Comparison of ENCODE assay signal across 10 mouse cellular contexts in the genomic region with DNA sequence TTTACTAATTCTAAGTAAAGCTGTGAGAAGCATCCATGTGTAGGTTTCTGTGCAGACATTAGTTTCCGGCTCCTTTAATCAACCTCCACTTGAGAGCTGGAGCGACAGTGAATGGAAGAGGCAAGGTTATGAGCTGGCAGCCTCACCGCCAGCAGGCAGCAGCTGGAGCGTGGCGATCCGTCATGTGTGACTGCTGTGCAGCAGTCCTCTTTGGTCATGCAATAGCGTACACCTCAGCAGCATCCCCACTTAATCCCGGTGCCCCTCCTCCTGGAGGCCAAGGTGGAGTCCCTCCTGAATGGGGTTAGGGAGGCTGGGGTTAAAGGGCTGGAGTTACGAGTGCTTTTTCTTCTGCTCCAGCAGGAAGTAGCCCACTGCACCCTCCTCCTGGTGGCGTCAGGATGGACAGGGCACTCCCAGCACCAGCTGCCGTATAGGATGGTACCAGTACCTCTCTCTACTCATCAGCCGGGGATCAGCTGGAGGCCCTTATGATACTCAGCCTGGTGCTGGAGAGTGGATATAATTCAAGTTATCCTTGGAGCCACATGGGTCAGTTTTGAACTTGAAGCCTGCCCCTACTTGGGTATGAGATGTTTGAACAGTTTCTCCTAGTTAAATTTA. TPM values are rescaled to one million over a fixed set of nuclear protein-coding genes. Genes with fewer than 3 reads are reported as not detected.
DNase-seq lines count a peak whose midpoint lies in the region; ATAC-seq and TF ChIP-seq lines count a peak whose summit lies in the region.
"Had no signal": no experiment of that assay in that cellular context is flagged by ENCODE, and none has a peak within 500 bp of the region (broad histone marks: within the 10 kb centered on the region; RNA-seq: fewer than 3 reads in every experiment).

No protein-coding gene starts in this region.

- no peaks in the 10 kb centered on the region for H3K9me3 ChIP-seq in forebrain, embryonic 13.5 days (replicated peaks)
- no peaks in the 10 kb centered on the region for H3K9me3 ChIP-seq in forebrain, embryonic 10.5 days
- H3K9me3 ChIP-seq: heart, embryonic 13.5 days had no signal

- WGBS in forebrain, embryonic 13.5 days: 55% methylated on average over 12 of the region's 12 CpGs
- WGBS in forebrain, embryonic 10.5 days: 67% methylated on average over 12 of the region's 12 CpGs

- no peaks in the 10 kb centered on the region for H3K27me3 ChIP-seq in forebrain, embryonic 13.5 days
- H3K27me3 ChIP-seq in forebrain, embryonic 10.5 days (ENCODE audit: poor library complexity, severe bottlenecking): no peaks in the 10 kb centered on the region
- H3K27me3 ChIP-seq: heart, embryonic 13.5 days had no signal

- H3K4me2 ChIP-seq in forebrain, embryonic 13.5 days: no peak overlapping the region
- H3K4me2 ChIP-seq: heart, embryonic 13.5 days had no signal

- no peak for DNase-seq in forebrain, embryonic 10.5 days (ENCODE audit: extremely low spot score, low spot score)
- peak; percentile 26 for DNase-seq in brain, embryonic 14.5 days (ENCODE audit: low read depth)
- DNase-seq in kidney, adult 8-10 months: peak; percentile 27 to 32
- DNase-seq in mesoderm, embryonic 11.5 days (ENCODE audit: low read depth, low spot score): peak; percentile 12
- DNase-seq in heart, adult 8-10 months (ENCODE audit: low spot score): no peak
- no peak for DNase-seq in layer of hippocampus, adult 18-20 months (ENCODE audit: low spot score in 2 of 2)
- DNase-seq in urinary bladder, postnatal 25 days (ENCODE audit: low spot score): no peak
- DNase-seq: cerebellum, adult 18-20 months had no signal

- no peaks in the 10 kb centered on the region for H3K36me3 ChIP-seq in forebrain, embryonic 13.5 days (ENCODE audit: poor library complexity, severe bottlenecking)
- no peaks in the 10 kb centered on the region for H3K36me3 ChIP-seq in forebrain, embryonic 10.5 days (replicated peaks)

- H3K27ac ChIP-seq in forebrain, embryonic 13.5 days: no peak overlapping the region
- H3K27ac ChIP-seq in forebrain, embryonic 10.5 days: no peak overlapping the region
- H3K27ac ChIP-seq: heart, embryonic 13.5 days had no signal

- TF ChIP-seq POLR2A in brain, embryonic 14.5 days (IDR thresholded peaks at IDR 0.05; ENCODE audit: borderline replicate concordance, extremely low read depth, insufficient read depth, insufficient read length, poor library complexity, severe bottlenecking): no peak

- H3K4me3 ChIP-seq in forebrain, embryonic 13.5 days: no peak overlapping the region
- no peak overlapping the region for H3K4me3 ChIP-seq in forebrain, embryonic 10.5 days
- H3K4me3 ChIP-seq: heart, embryonic 13.5 days had no signal

- H3K9ac ChIP-seq in forebrain, embryonic 13.5 days: peak overlapping the region; percentile 34; the same call in 1 of the 2 replicates
- H3K9ac ChIP-seq: heart, embryonic 13.5 days had no signal

- no peak for TF ChIP-seq CTCF in brain, embryonic 14.5 days (IDR thresholded peaks at IDR 0.05; ENCODE audit: borderline replicate concordance, extremely low read depth, insufficient read depth, insufficient read length)

- no peak for ATAC-seq in forebrain, embryonic 13.5 days

- no peaks in the 10 kb centered on the region for H3K4me1 ChIP-seq in forebrain, embryonic 13.5 days
- H3K4me1 ChIP-seq in forebrain, embryonic 10.5 days: 0 out of 2 replicates have a peak, but pooled peaks cover 4% of the 10 kb centered on the region

RNA-seq across cellular contexts. Expression of a gene that starts 20.1 kb away (rescaled TPM):
- polyA plus RNA-seq in forebrain, embryonic 13.5 days (2015; fragmentation: Nextera tagmentation; extraction: Ambion mirVana): 0.98 and 1.1 TPM in 2 replicates
- polyA plus RNA-seq in forebrain, embryonic 10.5 days (2016; fragmentation: Nextera tagmentation; extraction: Ambion mirVana): 0.69 and 0.95 TPM in 2 replicates
- polyA plus RNA-seq in brain, embryonic 14.5 days (2012; rRNA removed): 1.9 and 3.3 TPM in 2 replicates
- 1 to 10 TPM; 1.4 to 2.6 (median 1.5) TPM for total RNA-seq in heart, adult 8-10 months (2022)
- 10 to 100 TPM; 15.9 to 17.4 TPM for total RNA-seq in layer of hippocampus, adult 18-20 months (2021)

RNA-seq across cellular contexts. Expression of a gene that starts 54.4 kb away (rescaled TPM):
- polyA plus RNA-seq in forebrain, embryonic 13.5 days (2015; fragmentation: Nextera tagmentation; extraction: Ambion mirVana): 0.21 and 0.39 TPM in 2 replicates
- 0.37 and 0.47 TPM in 2 replicates for polyA plus RNA-seq in forebrain, embryonic 10.5 days (2016; fragmentation: Nextera tagmentation; extraction: Ambion mirVana)
- 1.2 and 1.8 TPM in 2 replicates for polyA plus RNA-seq in brain, embryonic 14.5 days (2012; rRNA removed)
- total RNA-seq in heart, adult 8-10 months (2022): 1 to 10 TPM in 3 of 4 experiments, under 1 TPM in 1; 0.95 to 1.4 (median 1.1) TPM
- total RNA-seq in layer of hippocampus, adult 18-20 months (2021): 1 to 10 TPM; 1.2 to 1.8 TPM

Comparison
In these comparisons a context has a peak if more than half of its experiments do, and no peak if none do; other contexts are left out.
1. DNase-seq: peak in brain, embryonic 14.5 days (single experiment), kidney, adult 8-10 months (2 of 2) and mesoderm, embryonic 11.5 days (single experiment); none in forebrain, embryonic 10.5 days (single experiment), heart, adult 8-10 months (single experiment), layer of hippocampus, adult 18-20 months (0 of 2) and urinary bladder, postnatal 25 days (single experiment).